Mouse (Mus musculus) lung, postnatal 0 days (tissue): ENCODE results near the gene Ankdd1a.

Experiments
- CTCF ChIP-seq: IDR thresholded peaks from 2 replicates; pipeline ENCODE4 v1.5.1; 2016; ENCODE audit warnings: antibody characterized with exemption, mild to moderate bottlenecking
- EP300 ChIP-seq: IDR thresholded peaks from 2 replicates; pipeline ENCODE4 v1.6.1; 2016; ENCODE audit warnings: antibody characterized with exemption, mild to moderate bottlenecking, control low read depth

GRCm38 (mm10) chr9:65558806-65559205 lies 38.8 kb upstream of the Ankdd1a start:
- TF ChIP-seq CTCF (no peak), EP300 (no peak)
